Mouse (Mus musculus): ENCODE measurements at regions not wholly inside any gene's neighbourhood (a gene's known extent, or its start where the extent isn't known, plus 50 kb on each side); places are given as distances from the start of the nearest gene placed in this dataset.

DNA sequence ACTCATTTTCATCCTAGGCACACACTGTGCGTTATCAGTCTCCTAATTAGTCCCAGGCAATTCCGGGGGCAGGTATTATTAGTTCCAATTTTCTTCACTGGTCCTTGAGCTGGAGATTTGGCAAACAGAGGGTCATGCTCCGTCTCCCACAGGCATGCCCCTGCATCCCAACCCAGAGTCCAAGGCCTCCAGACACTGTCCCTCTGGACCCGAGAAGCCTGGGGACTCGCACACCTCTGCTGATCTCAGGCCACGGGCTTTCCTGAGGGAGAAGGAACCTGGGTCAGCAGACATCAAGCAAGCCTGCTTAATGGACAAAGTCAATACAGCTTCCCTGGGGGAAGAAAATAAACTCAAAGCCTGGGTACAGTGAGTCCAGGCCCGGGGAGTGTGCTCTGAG lies 554.7 kb downstream of the Bnc2 start:
- Histone ChIP-seq H3K27me3 (ENCODE audit: control insufficient read depth, insufficient read depth, low read length) (no peaks in the 10 kb centered on the region), H3K27ac (replicated peaks; ENCODE audit: low read depth, low read length) (no peak overlapping the region)

DNA sequence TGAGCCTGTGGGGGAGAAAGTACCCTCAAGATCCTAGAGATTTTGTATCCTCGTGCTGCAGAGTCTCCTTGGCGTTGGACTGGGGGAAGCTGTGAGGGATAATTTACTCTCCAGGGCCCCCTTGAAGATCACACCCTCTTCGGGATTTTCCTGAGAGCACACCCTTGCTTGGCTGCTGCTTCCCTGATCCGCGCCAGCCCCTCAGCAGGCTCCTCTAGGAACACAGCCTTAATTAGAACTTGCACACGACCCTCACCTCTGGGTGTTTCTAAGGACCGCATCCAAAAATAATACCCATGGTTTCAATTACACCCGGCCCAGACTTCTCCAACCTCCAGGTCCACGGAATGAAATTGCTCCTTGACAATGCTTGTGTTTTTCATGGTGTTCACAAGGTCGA lies 553.6 kb downstream of the Bnc2 start:
- 51% methylated on average over 10 of the region's 10 CpGs for WGBS
- DNase-seq (ENCODE audit: low spot score) = no peak
- Histone ChIP-seq H3K9ac (replicated peaks; ENCODE audit: low read length) (no peak overlapping the region), H3K36me3 (replicated peaks; ENCODE audit: control insufficient read depth, insufficient read depth, low read depth, low read length) (no peaks in the 10 kb centered on the region), H3K27ac (replicated peaks; ENCODE audit: low read depth, low read length) (no peak overlapping the region), H3K4me1 (ENCODE audit: control insufficient read depth, insufficient read depth, low read length) (peaks cover 2% of the 10 kb centered on the region), H3K4me3 (ENCODE audit: low read depth, low read length) (no peak overlapping the region), H3K4me2 (ENCODE audit: low read depth, low read length) (no peak overlapping the region), H3K27me3 (ENCODE audit: control insufficient read depth, insufficient read depth, low read length) (no peaks in the 10 kb centered on the region), H3K9me3 (replicated peaks; ENCODE audit: control insufficient read depth, low read length) (no peaks in the 10 kb centered on the region)
- no peak for ATAC-seq (replicated peaks; ENCODE audit: insufficient number of reproducible peaks, low FRiP score, low TSS enrichment, low read depth)

More for the DNA sequence above, 554.7 kb downstream of the Bnc2 start:
- peaks cover 2% of the 10 kb centered on the region for H3K4me1 ChIP-seq (ENCODE audit: control insufficient read depth, insufficient read depth, low read length)
- 28% methylated on average over 7 of the region's 7 CpGs for WGBS
- ATAC-seq (replicated peaks; ENCODE audit: insufficient number of reproducible peaks, low FRiP score, low TSS enrichment, low read depth) (no peak), DNase-seq (ENCODE audit: low spot score) (no peak)
- H3K4me3 ChIP-seq (ENCODE audit: low read depth, low read length) = no peak overlapping the region
- no peaks in the 10 kb centered on the region for H3K36me3 ChIP-seq (replicated peaks; ENCODE audit: control insufficient read depth, insufficient read depth, low read depth, low read length)
- no peak overlapping the region for H3K4me2 ChIP-seq (ENCODE audit: low read depth, low read length)
- H3K9ac ChIP-seq (replicated peaks; ENCODE audit: low read length) = peak overlapping the region; percentile 18; the same call in 1 of the 2 replicates
- H3K9me3 ChIP-seq (replicated peaks; ENCODE audit: control insufficient read depth, low read length) = no peaks in the 10 kb centered on the region

DNA sequence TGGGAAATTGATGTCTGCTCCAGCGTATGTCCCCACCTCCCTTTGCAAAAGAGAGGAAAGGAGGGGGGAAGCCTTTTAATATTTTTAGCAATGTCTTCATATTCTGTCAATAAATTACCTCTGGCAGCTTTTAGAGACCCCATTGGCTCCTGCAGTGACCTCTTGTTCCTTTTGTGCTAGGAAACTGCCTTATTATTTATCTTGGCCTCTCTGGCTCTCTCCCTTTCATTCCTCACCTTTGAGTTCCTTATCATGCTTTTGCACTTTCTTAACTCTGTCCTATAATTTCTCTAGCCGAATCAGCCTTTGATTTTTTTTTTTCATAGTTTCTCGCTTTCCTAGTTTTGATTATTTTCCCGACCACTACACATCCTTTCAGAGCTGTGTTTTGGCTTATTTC lies 548.7 kb downstream of the Bnc2 start:
- ATAC-seq (replicated peaks; ENCODE audit: insufficient number of reproducible peaks, low FRiP score, low TSS enrichment, low read depth) (no peak), DNase-seq (ENCODE audit: low spot score) (no peak)
- 69% methylated on average over 4 of the region's 4 CpGs for WGBS
- no peak overlapping the region for H3K9ac ChIP-seq (replicated peaks; ENCODE audit: low read length)
- no peaks in the 10 kb centered on the region for H3K27me3 ChIP-seq (ENCODE audit: control insufficient read depth, insufficient read depth, low read length)
- no peak overlapping the region for H3K4me2 ChIP-seq (ENCODE audit: low read depth, low read length)
- no peaks in the 10 kb centered on the region for H3K9me3 ChIP-seq (replicated peaks; ENCODE audit: control insufficient read depth, low read length)
- H3K36me3 ChIP-seq (replicated peaks; ENCODE audit: control insufficient read depth, insufficient read depth, low read depth, low read length) = no peaks in the 10 kb centered on the region
- H3K4me1 ChIP-seq (ENCODE audit: control insufficient read depth, insufficient read depth, low read length) = no peaks in the 10 kb centered on the region
- no peak overlapping the region for H3K27ac ChIP-seq (replicated peaks; ENCODE audit: low read depth, low read length)
- no peak overlapping the region for H3K4me3 ChIP-seq (ENCODE audit: low read depth, low read length)

DNA sequence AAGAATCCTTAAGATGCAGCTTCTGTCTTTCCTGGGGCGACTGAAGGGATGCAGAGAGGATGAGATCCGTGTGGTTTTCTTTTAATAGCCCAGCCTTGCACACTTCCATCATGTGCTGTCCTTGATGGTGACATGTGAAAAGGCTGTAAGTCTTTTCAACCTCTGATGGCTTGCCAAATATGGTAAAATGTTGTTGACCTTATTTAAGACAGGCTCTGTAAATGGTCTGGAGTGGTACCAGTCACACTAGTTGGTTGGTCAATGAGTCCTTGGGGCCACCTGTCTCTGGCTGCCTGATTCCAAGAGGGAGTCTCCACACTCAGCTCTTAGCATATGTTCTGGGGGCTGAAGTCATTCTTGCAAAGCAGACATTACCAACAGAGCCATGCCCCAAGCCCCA lies 547.7 kb downstream of the Bnc2 start:
- Histone ChIP-seq H3K9ac (replicated peaks; ENCODE audit: low read length) (no peak overlapping the region), H3K4me1 (ENCODE audit: control insufficient read depth, insufficient read depth, low read length) (no peaks in the 10 kb centered on the region), H3K27me3 (ENCODE audit: control insufficient read depth, insufficient read depth, low read length) (no peaks in the 10 kb centered on the region), H3K36me3 (replicated peaks; ENCODE audit: control insufficient read depth, insufficient read depth, low read depth, low read length) (no peaks in the 10 kb centered on the region), H3K4me2 (ENCODE audit: low read depth, low read length) (no peak overlapping the region), H3K4me3 (ENCODE audit: low read depth, low read length) (no peak overlapping the region), H3K27ac (replicated peaks; ENCODE audit: low read depth, low read length) (no peak overlapping the region), H3K9me3 (replicated peaks; ENCODE audit: control insufficient read depth, low read length) (no peaks in the 10 kb centered on the region)
- DNase-seq (ENCODE audit: low spot score) (no peak), ATAC-seq (replicated peaks; ENCODE audit: insufficient number of reproducible peaks, low FRiP score, low TSS enrichment, low read depth) (no peak)
- 87% methylated on average over 2 of the region's 2 CpGs for WGBS

DNA sequence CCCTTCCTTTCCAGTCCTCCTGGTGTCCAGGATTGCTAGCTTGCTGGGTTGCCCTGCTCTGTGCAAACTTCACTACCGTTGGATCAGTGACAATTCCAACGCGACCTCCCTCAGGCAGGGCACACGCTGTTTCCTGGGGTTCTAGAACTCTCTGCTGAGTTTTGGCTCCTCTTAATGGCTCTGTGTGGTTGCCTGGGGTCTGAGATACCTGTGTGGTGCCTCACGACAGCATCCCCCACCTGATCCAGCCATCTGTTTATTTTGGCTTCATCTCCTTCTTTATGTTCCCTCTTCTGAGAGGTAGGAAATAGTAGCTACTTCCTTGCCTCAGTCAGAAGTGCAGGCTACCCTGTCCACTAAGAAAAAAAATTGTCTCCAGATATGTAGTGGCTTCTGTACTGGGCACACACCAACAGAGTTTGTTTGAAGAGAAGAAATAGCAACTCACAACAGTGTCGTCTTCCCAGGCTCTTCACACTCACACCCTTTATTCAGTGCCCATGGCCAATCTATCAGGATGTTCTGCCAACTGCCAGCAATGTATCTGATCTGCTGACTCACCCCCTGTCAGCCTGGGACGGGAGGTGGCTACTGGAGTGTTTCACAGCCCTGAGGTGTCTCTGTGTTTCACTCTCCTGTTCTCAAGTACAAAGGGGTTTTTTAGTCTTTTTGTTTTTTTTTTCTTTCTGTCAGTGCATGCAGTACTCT lies 544.1 kb downstream of the Bnc2 start:
- Histone ChIP-seq H3K4me1 (ENCODE audit: control insufficient read depth, insufficient read depth, low read length) (no peaks in the 10 kb centered on the region), H3K27me3 (ENCODE audit: control insufficient read depth, insufficient read depth, low read length) (no peaks in the 10 kb centered on the region), H3K27ac (replicated peaks; ENCODE audit: low read depth, low read length) (no peak overlapping the region), H3K36me3 (replicated peaks; ENCODE audit: control insufficient read depth, insufficient read depth, low read depth, low read length) (no peaks in the 10 kb centered on the region), H3K4me3 (ENCODE audit: low read depth, low read length) (no peak overlapping the region), H3K9ac (replicated peaks; ENCODE audit: low read length) (no peak overlapping the region), H3K4me2 (ENCODE audit: low read depth, low read length) (no peak overlapping the region), H3K9me3 (replicated peaks; ENCODE audit: control insufficient read depth, low read length) (no peaks in the 10 kb centered on the region)
- 76% methylated on average over 7 of the region's 7 CpGs for WGBS
- DNase-seq (ENCODE audit: low spot score) = no peak
- no peak for ATAC-seq (replicated peaks; ENCODE audit: insufficient number of reproducible peaks, low FRiP score, low TSS enrichment, low read depth)

DNA sequence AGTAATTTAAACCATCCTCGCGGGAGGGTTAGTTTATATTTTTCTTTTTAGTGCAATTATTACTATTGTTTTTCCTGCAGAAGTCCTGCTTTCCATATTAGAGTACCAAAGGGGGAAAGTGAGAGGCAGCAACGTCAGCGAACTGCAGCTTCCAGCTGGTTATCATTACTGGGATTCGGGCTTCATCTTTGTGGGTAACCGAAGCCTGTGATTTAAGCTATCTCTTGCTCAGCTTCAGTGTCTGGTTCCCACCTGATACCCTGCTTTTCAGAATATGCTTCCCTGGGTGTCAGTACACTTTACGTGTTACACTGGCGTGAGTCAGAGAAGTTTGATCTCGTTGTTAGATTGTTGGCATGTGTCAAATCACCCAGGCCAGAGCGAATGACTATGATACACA lies 539.3 kb downstream of the Bnc2 start:
- Histone ChIP-seq H3K9ac (replicated peaks; ENCODE audit: low read length) (no peak overlapping the region), H3K36me3 (replicated peaks; ENCODE audit: control insufficient read depth, insufficient read depth, low read depth, low read length) (no peaks in the 10 kb centered on the region), H3K4me1 (ENCODE audit: control insufficient read depth, insufficient read depth, low read length) (no peaks in the 10 kb centered on the region; the same call in 1 of the 2 replicates), H3K9me3 (replicated peaks; ENCODE audit: control insufficient read depth, low read length) (no peaks in the 10 kb centered on the region), H3K27me3 (ENCODE audit: control insufficient read depth, insufficient read depth, low read length) (no peaks in the 10 kb centered on the region), H3K4me3 (ENCODE audit: low read depth, low read length) (no peak overlapping the region), H3K4me2 (ENCODE audit: low read depth, low read length) (no peak overlapping the region), H3K27ac (replicated peaks; ENCODE audit: low read depth, low read length) (no peak overlapping the region)
- 46% methylated on average over 10 of the region's 10 CpGs for WGBS
- peak; percentile 74 for DNase-seq (ENCODE audit: low spot score)
- ATAC-seq (replicated peaks; ENCODE audit: insufficient number of reproducible peaks, low FRiP score, low TSS enrichment, low read depth) = no peak

DNA sequence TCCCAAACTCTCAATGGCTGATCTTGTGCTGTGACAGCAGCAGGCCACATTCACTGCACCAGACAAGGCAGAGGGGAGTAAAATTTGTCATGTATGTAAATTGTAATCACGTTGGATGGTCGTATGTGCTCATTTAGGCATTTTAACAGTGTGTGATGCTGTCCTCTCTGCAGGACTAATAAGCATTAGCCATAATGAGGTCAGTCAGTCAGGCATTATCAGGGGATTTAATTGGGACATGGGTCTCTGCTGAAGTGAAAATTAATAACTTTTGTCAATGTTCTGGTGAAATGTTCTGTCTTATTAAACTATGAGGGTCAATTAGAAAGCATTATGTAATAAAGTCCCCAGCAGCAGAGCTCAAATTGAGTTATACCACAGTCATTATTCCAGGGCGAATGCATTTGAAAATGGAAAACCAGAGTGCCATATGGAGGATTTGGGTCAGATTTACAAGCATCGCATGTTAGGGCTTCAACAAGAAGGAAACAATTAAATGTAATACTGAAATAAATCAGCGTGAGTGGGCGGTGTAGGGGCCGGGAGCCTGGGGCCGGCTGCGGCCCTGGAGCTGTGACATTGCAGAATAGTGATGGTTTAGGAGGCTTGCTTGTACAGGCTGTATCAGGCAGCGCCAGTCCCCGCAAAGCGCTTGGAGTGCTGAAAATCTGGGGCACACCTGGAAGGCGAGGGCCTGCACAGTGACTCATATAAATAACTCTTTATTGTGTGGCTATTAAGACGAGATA lies 537.7 kb downstream of the Bnc2 start:
- DNase-seq (ENCODE audit: low spot score) = peak; percentile 63
- WGBS = 58% methylated on average over 14 of the region's 14 CpGs
- H3K4me3 ChIP-seq (ENCODE audit: low read depth, low read length) = no peak overlapping the region
- no peaks in the 10 kb centered on the region for H3K36me3 ChIP-seq (replicated peaks; ENCODE audit: control insufficient read depth, insufficient read depth, low read depth, low read length)
- H3K9me3 ChIP-seq (replicated peaks; ENCODE audit: control insufficient read depth, low read length) = no peaks in the 10 kb centered on the region
- no peak overlapping the region for H3K27ac ChIP-seq (replicated peaks; ENCODE audit: low read depth, low read length)
- peak; percentile 78 for ATAC-seq (replicated peaks; ENCODE audit: insufficient number of reproducible peaks, low FRiP score, low TSS enrichment, low read depth)
- H3K27me3 ChIP-seq (ENCODE audit: control insufficient read depth, insufficient read depth, low read length) = no peaks in the 10 kb centered on the region
- H3K4me2 ChIP-seq (ENCODE audit: low read depth, low read length) = no peak overlapping the region
- H3K9ac ChIP-seq (replicated peaks; ENCODE audit: low read length) = no peak overlapping the region
- no peaks in the 10 kb centered on the region; the same call in 1 of the 2 replicates for H3K4me1 ChIP-seq (ENCODE audit: control insufficient read depth, insufficient read depth, low read length)
